Mouse (Mus musculus): ENCODE measurements around the gene Foxf1.

GRCm38 (mm10) chr8:121129265-121129940, 45.2 kb downstream of the Foxf1 start:
- TF ChIP-seq CTCF (IDR thresholded peaks at IDR 0.05; ENCODE audit: insufficient read depth, low read length): no peak
- no peak for TF ChIP-seq POLR2A (IDR thresholded peaks at IDR 0.05; ENCODE audit: borderline replicate concordance, extremely low read depth, low read depth, low read length)

All from lung, adult 2 months (tissue).